Mouse (Mus musculus): ENCODE data around the gene Fance.

DNA sequence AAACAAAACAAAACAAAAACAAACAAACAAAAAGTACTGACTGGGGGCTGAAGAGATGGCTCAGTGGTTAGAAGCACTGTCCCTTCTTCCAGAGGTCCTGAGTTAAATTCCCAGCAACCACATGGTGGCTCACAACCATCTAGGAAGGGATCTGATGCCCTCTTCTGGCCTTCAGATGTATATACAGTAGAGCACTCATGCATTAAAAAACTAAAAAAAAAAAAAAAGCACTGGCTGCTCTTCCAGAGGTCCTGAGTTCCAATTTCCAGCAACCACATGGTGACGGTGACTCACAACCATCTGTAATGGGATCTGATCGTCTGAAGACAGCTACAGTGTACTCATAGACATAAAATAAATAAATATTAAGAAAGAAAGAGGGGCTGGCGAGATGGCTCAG, 2.5 kb upstream of the Fance start:
- TF ChIP-seq USF1 (IDR thresholded peaks at IDR 0.05; ENCODE audit: low read depth): no peak
- TF ChIP-seq CTCF (IDR thresholded peaks at IDR 0.05; ENCODE audit: control insufficient read depth, insufficient read depth, insufficient read length): no peak
- TF ChIP-seq CEBPB (IDR thresholded peaks at IDR 0.05; ENCODE audit: low read depth): no peak
- TF ChIP-seq MAX (IDR thresholded peaks at IDR 0.05): no peak
- no peak for TF ChIP-seq MYOG (IDR thresholded peaks at IDR 0.05; ENCODE audit: control insufficient read depth, extremely low read depth, insufficient read length)
- no peak for TF ChIP-seq MYOD1 (IDR thresholded peaks at IDR 0.05; ENCODE audit: control insufficient read depth, insufficient read length, low read depth)

All from C2C12 (cell line).